Mouse (Mus musculus) right cerebral cortex, adult 2 months (tissue): ENCODE data around the gene Siglece.
"Not testable (repeated sequence)": the region's sequence is repeated elsewhere in the genome, so short reads cannot be mapped to it uniquely, and the experiment has no call there.

Source experiments
- DNase-seq, 2 experiments: peaks; one replicate each; pipeline ENCODE4 v3.0.0; 2021 to 2022; ENCODE audit warnings: low spot score in 2 of 2

The Siglece gene

DNA sequence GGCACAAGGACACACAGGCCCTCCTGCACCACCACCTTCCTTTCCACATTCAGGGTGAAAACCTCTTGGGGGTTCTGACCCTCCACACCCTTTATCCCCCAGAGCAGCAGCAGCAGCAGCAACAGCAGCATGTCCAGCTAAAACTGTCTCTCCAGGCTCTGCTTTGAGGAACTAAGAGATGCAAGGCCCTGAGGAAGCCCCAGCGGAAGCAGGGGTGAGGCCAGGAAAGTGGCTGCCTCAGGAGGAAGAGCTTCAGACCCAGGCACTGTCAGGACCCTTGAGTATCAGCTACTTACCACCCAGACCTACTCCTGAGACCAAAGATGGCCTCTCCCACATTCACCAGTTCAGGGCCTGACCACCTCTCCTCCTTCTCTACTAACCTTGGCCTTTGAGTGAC is at the start of gene Siglece:
TSS of gene Siglece (minus strand) at position 160 of the 400 bp plus-strand sequence.
- DNase-seq: no peak

DNA sequence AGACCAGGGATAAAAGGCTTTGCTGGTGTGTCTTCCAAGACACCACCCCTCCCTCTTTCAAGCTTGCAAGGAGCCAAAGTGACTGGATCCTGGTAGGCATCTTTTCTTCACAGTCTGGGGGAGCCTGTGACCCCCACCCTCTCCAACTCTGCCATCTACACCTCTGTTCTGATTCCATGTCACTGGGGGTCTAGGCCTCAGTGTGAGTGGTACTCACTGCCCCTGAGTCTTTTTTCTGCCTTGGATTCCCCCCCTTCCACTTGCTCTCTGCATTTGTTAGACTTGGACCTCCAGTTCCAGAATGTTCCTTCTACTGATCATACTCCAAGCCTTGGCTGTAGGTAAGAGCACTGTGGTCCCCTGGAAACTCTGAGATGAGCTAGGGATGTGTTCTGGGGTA is 30.2 kb upstream of the Siglece start, which contains the start of gene Klk14:
TSS of gene Klk14 (plus strand) at position 301 of the 400 bp plus-strand sequence.
- DNase-seq: no peak

DNA sequence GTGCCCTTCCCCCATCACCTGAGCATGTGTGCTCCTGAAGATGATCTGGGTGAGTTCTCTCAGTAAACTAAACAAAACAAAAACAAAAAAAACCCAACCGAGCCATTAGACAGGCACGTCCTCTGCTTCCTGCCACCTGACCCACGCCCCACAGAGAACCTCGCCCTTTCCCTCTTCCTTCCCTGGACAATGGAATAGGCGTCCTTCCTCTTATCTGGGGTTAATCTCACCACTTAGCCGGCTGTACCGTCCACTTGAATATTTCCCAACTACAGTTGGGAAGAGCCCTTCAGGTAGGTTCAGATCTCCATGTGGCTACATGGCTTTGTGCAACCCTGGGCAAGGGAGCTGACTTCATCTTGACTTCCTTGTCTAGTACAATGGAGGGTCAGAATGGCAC is 25.1 kb upstream of the Siglece start:
- no peak for DNase-seq

DNA sequence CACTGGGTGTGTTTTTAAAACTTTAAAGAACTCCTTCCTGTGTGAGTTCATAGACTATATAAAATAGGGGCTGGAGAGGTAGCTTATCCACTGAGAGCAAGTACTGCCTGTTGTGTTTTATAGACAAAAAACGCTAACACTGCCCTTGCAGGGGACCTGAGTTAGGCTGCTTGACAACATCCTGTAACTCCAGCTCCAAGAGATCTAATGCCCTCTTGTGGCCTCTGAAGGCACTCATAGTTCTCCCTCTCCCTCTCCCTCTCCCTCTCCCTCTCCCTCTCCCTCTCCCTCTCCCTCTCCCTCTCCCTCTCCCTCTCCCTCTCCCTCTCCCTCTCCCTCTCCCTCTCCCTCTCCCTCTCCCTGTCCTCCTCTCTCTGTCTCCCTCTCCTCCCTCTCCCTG is 22.6 kb upstream of the Siglece start:
- DNase-seq: not testable (repeated sequence)

- peak; percentile 74 to 75 for DNase-seq
These were observed 21.0 kb upstream of the Siglece start for GRCm38 (mm10) chr7:43680960-43681359.

DNA sequence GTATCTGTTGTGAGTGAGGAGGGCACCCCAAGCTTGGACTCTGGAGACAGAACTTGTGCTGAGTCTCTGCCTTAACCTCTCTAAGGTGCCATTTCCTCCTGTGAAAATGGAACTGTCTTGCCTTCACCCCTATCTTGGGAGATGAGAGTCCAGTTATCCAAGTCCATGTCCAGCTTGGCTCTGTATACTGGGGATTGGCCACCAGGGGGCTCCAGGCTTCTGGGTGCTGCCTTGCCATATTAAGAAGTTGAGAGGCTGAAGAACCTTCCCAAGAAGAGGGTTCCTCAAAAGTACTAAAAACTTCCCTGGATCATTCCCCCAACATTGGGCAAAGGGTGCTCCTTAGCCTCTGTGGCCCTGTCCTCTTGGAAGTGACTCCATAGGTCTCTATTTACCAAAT is 18.6 kb upstream of the Siglece start:
- peak; percentile 48 to 54 for DNase-seq

GRCm38 (mm10) chr7:43675091-43675490 is 15.1 kb upstream of the Siglece start:
- DNase-seq: no peak

DNA sequence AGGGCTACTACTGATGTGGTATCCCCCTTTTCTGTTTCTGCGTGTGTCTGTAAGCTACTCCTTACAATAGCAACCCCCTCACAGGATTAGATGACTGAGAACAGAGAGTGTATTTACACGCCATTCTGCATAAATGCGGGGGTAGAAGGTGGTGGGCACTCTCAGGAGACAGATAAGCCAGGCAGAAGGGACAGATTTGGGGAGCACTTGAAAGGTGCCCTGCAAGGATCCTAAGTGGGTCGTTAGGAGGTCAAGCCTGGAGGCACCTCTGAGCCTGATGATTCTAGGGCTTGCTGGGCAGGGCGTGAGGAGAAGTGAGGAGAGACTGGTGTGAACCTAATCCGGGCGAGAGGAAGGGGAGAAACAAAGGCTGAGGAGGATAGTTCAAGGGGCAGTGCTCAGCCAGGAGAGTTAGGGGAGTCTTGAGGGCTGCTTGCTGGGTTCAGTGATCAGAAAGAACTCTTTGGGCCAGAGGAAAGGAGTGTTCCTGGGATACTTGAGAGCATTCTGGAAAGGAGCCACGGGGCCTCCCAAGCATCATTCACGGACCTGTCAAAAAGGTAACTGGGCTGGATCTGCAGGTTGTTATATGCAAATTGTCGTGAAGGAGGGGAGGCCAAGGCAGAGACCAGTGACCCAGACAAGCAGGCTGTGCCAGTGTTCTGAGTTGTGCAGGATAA is 12.8 kb upstream of the Siglece start:
- DNase-seq: peak in 1 of 2 experiments; percentile 7

DNA sequence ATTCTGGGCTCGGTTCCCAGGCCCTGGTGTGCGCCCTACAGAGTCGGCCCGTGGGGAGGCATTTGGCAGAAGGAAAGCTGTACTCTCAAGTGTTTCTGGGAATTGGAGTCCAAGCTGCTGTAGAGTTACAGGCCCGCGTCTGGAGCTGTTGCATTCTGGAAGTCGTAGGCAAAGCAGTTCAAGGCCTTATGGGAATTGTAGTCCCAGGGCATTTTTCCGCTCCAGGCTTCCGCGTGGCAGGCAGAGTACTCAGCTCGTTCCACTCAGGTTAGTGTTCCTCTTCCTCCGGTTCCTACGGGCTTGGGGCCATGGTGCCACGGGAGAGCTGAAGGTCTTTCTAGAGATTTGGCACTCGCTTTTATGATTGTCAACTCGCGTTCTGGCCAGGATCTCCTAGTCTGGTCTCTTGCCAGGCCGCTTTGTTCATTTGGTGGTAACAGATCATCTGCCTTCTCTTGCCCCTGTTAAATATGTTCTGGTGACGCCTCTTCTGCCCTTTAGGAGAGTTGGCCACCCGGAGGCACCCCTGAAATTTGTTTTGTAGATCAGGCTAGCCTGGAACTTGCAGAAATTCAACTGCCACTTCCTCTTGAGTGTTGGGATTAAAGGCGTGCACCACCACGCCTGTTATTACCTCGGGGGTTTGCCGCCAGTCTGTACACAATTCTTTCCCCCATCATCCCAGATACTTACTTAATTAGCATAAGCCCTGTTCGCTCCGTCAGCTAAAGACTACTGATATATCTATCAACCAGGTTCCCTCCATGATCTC is 12.0 kb upstream of the Siglece start, which contains the start of gene Ctu1:
TSS of gene Ctu1 (plus strand) at position 208 of the 772 bp plus-strand sequence.
- DNase-seq: peak; percentile 90 to 93

- peak in 1 of 2 experiments; percentile 4 for DNase-seq
These were observed 11.3 kb upstream of the Siglece start for GRCm38 (mm10) chr7:43671064-43671808.

DNA sequence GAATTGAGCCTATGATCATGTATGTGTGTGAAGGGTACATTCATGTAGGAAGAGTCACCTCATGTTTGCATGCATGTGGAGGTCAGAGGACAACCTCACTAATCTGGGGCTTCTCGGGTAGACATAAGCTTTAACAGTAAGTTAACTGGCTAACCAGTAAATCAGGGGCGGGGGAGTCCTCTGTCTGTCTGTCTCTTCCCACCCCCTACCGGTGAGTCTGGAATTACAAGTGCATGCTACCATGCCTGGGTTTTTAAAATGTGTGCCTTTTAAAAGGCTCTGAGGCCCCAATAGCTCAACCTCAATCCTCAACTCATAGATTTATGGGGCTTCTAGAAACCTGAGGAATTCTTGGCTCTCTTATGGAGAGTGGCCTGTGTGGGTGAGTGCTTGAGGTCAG is 8.6 kb upstream of the Siglece start:
- no peak for DNase-seq

GRCm38 (mm10) chr7:43667221-43667620 is 7.3 kb upstream of the Siglece start:
- not testable (repeated sequence) for DNase-seq

- no peak for DNase-seq
These were observed 2.8 kb upstream of the Siglece start for GRCm38 (mm10) chr7:43662804-43663203.

DNA sequence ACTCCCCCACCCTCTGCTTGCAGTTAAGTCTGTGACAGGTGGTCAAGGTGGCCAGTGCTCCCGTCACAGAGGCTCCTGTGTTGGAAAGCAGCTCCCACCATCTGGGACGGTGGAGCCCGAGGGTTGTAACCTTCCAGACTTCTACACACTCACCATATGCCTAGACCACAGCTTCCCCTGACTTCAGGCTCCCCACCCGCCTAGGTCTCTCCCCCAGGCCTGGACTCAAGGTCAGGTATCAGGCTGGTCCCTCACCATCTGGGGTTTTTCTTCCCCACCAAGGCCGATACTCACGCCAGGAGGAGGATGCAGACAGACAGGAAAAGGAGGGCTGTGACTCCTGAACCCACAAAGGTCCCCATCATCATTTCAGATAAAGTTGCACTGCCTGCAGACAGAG is 3.7 kb downstream of the Siglece start:
- no peak for DNase-seq

GRCm38 (mm10) chr7:43654519-43654918 is 5.4 kb downstream of the Siglece start:
- no peak for DNase-seq

DNA sequence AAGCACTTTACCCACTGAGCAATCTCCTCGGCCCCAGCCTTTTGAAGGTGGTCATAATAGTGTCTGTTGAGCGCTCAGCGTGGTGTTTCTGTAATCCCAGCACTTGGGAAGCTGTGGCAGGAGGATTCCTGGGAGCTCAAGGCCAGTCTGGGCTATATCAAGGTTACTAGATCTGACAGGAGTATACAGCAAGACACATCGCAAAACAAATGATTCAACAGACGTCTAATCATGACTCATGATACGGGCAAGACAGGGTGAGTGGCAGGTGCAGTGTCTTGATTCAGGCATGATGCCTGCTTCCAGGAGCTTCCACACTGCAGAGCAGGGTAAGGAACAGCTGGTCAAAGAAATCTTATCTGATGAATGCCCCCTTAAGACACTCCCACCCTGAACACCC is 7.3 kb downstream of the Siglece start:
- DNase-seq: no peak

DNA sequence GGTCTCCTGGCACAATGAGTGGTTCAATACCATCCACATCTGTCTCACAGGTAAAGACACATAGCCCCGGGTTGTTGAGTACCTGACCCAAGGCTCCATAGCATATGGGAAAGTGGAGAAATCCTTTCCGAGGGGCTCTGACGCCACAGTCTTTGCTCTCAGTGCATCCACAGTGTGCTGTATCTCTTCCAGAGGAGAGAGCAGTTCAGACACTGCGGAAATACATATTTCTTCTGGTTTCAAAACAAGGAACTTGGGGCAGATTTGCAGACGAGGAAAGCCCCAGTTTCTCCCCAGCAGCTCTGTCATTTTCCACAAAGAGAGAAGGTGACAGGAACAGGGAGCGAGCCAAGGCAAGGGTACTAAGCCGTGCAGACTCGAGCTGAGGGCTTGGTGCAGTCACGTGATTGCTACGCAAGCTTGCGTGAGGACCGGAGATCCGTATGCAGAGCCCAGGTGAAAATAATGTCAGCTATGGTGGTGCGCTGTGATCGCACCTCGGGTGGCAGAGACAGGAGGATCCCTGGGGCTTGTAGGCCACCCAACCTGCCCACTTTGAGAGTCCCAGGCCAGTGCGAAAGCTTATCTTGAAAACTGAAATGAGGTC is 16.8 kb downstream of the Siglece start:
- DNase-seq: no peak

DNA sequence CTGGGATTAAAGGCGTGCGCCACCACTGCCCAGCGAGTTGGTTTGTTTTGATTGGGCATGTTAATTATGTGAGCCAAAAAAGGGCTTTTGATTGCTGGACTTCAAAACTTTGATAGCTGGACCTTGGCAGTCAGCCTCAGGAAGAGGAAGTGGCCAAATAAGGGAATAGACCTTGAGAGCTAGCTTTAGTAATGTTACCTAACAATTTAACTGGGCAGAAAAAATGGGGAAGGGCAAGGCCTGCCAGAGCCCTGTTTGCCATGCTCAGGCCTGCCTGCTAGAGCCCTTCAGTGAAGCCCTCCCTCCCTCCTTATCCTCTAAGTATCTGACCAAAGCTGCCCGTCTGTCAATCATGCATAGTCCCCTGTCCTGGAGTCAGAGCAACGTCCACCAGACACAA is 17.4 kb downstream of the Siglece start:
- DNase-seq: no peak

GRCm38 (mm10) chr7:43637118-43637517 is 22.8 kb downstream of the Siglece start:
- DNase-seq: no peak

GRCm38 (mm10) chr7:43636194-43636593 is 23.8 kb downstream of the Siglece start:
- no peak for DNase-seq

DNA sequence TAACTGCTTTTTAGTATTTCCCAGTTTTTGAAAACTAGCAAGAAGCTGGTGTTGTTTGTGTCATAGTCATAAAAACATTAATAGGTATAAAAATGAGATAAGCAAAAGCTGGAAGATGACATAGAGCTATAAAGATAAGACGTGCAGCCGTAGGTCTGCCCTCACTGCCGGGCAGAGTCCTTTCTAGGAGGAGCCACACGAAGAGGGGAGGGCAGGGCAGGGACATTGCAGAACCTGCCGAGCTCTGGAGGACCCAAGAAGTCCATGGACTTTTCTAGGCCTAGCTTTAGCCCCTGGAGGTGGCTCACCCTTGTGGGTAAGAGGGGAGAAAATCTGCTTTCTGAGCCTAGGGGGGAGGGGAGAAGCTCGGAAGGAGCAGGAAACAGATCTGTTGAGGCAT is 25.5 kb downstream of the Siglece start, which contains the start of gene Ceacam18:
TSS of gene Ceacam18 (plus strand) at position 208 of the 400 bp plus-strand sequence.
- no peak for DNase-seq

DNA sequence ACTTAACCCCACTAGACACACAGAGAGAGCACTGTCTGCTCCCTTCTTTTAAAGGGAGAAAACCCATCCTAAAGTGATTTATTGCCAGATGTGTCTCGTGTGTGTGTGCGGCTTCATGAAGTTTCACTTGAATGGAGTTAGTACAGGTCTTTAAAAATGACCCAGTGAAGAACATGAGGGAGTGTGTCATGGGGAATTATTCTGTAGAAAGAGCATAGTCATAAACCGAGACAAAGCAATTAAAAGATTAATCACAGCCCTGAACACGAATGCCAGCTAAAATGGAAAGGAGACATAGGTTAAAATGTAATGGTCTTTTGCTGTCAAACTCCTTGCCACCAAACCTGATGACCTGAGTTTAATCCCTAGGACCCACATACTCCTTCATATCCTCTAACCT is 26.0 kb downstream of the Siglece start:
- no peak for DNase-seq
